Mouse (Mus musculus): ENCODE results near the gene Taf4. TPM values are rescaled to one million over a fixed set of nuclear protein-coding genes. Genes with fewer than 3 reads are reported as not detected.
A peak's percentile ranks its signal among the peaks of the same experiment; 100 is the strongest.

The Taf4 gene
- total RNA-seq, 2 experiments from 2014 or later: 18.7 to 19.0 TPM

DNA sequence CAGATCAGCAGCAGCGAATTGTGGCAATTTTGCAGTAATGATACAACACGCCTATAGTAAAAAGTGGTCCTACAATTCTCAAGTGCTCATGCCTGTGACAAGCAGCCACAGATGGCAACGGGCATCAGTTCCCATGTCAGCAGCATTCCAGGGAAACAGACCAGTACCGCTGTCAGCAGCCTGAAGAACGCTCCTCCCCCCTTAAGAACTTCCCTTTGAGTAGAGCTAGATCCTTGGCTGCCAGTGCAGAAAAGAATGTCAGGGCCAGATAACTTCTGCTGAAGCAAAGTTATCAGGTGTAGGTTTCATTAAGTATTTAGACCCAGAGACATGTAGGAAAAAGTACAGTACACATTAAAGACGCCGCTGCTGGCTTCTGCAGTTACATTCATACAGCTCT is 8.4 kb upstream of the Taf4 start:
- no peak for DNase-seq (ENCODE audit: low spot score in 2 of 2)

DNA sequence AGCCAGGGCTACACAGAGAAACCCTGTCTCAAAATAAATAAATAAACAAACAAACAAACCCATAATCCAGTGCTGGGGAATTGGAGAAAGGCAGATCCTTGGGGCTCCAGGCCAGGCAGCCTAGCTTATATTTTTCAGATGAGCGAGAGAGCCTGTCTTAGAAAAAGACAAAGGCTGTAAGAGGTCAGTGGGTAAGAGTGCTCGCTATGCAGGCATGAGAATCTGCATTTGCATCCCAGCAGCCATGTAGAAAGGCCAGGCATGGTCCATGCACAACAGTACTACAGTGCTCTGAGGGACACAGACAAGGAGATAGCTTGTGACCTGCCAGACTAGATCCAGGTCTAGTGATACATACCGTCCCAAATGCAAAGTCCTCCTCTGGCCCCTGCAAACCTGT is 6.3 kb upstream of the Taf4 start:
- DNase-seq (ENCODE audit: low spot score in 2 of 2): no peak

DNA sequence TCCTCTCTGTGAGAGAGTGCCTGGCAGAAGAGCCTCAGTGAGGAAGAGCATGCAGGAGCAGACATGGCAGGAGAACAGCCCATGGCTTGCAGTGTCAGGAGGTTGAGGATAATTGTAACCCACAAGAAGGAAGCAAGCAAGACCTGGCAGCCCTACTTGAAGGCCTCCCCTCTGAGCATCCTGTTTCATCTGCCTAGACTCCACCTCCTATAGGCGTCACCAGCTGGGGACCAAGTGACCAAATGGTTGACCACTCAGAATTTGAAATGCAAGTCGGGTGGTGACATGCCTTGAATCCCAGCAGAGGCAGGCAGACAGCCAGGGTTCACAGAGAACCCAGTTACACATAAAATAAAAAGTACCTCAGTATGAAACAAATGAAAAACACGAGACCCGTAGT is 4.2 kb upstream of the Taf4 start:
- DNase-seq (ENCODE audit: low spot score in 2 of 2): no peak

DNA sequence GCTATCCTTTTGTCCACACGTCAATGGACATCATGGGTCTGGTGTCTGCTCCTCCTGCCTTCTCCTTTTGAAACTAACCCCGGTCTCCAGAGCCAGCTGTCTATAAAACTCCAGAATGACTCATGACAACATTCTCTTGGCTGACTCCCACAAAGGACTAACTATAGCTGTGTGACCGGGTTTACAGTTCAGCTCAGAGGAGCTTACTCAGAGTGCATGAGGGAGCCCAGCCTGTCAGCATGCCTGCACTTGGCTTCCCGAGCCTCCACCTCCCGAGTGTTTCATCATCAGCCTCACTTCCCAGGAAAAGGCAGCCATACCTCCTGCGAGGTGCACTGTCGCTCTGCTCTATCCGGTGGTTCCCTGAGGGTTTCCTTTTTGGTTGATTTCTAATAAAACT is 3.4 kb upstream of the Taf4 start:
- DNase-seq (ENCODE audit: low spot score in 2 of 2): no peak

DNA sequence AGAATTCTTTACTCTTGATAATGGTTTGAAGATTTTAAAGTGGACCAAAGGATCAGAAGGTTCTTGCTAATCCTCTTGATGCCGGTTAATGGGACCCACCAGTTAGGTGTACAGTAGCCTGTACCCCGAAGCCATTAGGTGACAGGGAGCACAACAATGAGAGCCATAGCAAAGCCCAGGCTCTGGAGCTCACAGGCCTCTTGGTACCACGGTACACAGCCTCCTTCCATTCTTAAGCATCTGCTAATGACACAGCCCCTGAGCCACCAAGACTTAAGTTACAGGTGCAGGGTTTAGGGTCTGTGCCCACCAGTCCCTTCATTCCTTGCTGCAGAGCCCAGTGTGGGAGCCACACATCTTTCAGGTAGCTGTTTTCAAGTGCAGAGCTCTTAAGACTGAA is 1.8 kb upstream of the Taf4 start:
- no peak for DNase-seq (ENCODE audit: low spot score in 2 of 2)

DNA sequence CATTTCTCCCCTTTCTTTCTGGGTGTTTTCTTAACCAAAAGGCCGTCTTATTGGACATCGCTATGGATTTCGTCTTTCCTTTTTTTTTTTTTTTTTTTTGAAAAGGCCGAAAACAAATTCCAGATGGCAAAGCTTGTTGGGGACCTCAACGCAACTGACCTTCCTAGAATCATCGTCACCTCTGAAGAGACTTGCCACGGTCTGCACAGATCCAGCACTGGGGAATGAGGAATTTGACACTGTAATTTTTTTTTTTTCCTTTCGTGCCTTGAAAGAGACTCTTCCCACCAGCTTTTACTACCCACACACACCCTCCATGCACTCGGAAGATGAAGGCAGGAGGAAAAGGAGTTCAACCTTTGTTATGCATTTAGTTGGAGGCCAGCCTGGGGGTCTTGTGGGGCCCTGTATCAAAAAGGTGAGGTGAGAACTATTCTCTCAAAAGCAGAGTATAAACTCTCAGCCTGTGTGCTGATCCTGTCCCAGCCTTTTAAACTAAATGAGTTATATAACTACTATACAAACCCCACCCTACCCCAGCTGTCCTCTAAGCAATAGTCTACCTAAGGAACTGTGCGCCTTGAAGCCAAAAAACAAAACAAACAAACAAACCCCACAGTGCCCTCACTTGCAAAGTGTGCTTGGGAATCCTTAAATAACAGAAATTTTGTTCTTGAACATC is 1.0 kb upstream of the Taf4 start:
- DNase-seq (ENCODE audit: low spot score in 2 of 2): no peak

DNA sequence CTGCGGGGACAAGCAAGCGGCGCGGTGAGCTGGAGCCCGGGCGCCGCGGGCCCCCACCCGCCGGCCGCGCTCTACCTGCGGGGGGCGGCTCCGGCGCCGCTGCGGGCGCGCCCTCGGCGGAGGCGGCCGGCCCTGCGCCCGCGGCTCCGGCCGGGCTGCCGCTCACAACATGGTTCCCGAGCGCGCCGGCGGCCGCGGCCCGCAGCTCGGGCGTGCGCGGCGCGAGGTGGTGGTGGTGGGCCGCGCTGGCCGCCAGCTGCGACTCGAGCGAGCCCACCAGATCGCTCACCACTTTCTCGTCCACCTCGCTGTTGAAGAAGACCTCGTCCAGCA is 185 bp downstream of the Taf4 start:
- no peak for DNase-seq (ENCODE audit: low spot score in 2 of 2)

DNA sequence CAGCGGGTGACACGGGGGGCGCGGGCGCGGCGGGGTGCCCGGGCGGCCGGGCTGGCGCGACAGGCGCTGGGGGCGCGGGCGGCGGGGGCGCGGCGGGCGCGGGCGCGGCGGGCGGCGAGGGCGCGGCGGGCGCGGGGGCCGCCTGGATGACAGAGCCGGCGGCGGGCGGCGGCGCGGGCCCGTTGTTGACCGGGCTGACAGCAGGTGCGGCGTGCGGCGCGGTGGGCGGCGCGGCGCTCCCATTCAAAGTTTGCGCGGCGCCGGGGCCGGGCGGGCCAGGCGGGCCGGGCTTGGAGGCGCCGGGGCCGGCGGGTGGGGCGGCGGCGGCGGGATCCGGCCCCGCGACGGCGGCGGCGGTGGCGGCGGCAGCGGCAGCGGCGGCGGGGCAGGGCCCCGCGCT is 595 bp downstream of the Taf4 start:
- DNase-seq (ENCODE audit: low spot score in 2 of 2): peak in 1 of 2 experiments; percentile 46

DNA sequence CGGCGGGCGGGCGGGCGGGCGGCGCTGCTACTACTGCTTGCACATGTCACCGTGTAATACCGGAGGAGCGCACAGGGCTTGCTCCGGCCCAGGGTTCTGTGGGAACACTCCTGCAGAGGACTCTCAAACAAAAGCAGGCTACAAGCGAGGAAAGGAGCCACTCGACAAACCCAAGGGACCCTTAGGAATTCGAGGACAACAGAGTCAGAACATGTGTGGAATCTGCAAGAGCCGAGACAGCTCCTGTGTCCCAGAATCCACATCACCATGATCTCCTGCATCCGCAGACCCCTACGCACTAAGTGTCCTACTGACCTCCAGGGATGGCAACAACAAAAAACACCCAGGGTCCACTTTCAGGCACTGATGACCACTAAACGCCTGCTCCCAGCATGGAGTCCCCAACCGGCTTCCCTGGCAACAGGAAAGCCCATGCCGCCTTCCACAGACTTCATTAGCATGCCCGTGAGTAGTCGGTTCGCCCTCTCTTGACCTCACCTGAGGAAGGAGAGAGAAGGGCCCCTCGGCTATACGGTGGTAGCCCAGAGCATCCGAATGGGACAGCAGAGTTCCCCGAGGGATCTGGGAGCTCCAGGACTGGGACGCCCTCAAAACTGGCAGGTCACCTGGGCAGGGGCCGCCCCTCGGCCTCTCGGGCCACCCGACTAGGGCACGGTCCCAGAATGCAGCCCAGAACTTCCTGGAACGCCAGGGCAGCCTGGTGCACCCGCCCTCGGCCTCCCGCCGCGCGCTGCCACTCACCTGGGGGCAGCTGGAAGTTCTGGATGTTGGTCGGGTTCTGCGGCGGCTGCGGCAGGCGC is 1.6 kb downstream of the Taf4 start:
- peak in 1 of 2 experiments; percentile 53 for DNase-seq (ENCODE audit: low spot score in 2 of 2)

DNA sequence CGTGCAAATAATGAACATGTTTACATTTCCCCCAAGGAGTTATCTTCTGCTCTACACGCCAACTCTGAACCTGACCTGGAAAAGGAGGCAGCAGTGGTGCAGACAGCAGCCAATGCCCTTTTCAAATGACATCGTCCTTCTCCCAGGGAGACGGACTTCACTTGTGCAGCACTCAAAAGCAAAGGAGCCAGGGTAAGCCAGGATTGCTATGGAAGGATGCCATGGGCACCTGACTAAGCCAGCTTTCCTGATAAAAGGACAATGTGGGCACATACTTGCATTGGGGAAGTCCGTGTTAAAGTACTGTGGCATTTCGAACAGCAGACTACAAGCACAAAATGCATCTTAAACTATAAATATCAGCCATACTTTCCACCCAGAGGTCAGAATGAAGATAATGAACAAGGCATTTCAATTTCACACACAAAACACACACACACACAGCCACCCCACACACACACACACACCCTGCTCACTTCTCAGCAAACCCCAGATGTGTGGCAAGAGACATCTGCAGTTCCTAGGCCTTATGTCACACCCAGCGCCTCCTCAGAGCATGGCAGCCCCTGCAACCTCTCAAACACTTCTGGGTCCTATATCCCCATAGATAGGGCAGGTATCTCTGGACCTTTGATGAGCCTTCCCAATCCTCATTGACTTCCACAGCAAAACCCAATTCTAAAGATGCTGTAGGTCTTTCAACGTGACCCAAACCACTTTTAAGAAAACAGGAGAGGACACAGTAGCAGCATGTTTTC is 2.4 kb downstream of the Taf4 start:
- DNase-seq (ENCODE audit: low spot score in 2 of 2): no peak

DNA sequence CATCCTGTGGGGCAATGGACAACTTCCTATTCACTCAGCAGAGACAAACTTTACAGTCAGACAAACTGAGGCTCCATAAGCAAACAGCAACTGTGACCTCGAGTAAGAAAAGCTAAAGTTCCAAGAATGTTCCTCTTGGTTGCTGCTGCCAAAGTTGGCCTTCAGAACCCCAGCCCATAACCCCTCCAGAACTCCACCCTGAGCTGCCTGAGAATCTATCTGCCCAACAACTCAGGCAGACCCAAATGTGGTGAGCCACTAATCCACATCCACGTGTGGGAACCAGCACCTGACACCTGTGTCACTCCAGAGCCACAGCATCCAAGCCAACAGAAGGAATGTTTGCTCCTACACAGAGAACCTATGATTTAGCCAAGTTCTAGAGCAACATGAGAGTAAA is 4.0 kb downstream of the Taf4 start:
- peak in 1 of 2 experiments; percentile 2 for DNase-seq (ENCODE audit: low spot score in 2 of 2)

DNA sequence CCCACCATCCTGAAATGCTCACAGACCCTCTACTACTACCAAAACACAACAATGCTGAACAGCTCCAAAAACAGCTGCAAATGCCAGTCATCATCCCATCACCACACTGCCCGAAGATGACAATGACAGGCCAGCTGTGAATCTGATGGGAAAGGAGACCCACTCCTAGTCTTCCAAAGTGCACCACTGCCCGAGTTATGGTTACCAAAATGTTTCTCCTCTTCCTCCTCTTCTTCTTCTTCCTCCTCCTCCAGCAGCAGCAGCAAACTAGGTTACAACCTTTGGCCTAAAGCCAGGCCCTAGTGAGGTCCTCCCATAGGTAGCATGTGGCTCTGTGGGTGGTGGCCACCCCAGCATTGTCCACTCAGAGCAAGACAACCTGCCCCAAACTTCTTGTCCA is 4.6 kb downstream of the Taf4 start:
- peak; percentile 3 to 8 for DNase-seq (ENCODE audit: low spot score in 2 of 2)

DNA sequence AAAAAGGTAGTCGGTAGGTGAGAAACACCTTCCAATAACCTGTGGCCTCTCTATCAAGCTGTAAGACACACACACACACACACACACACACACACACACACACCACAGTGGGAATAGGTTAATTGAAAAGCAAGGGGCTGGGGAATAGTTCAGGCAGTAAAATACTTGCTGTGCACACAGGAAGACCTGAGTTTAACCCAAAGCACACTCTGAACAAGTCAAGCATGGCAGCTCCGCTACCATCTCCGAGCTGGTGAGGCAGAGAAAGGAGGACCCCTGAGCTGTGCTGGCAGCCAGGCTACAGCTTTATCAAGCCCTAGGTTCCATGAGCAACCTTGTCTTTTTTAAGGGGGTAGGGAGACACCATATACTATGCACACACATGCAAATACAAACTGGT is 7.3 kb downstream of the Taf4 start:
- no peak for DNase-seq (ENCODE audit: low spot score in 2 of 2)

DNA sequence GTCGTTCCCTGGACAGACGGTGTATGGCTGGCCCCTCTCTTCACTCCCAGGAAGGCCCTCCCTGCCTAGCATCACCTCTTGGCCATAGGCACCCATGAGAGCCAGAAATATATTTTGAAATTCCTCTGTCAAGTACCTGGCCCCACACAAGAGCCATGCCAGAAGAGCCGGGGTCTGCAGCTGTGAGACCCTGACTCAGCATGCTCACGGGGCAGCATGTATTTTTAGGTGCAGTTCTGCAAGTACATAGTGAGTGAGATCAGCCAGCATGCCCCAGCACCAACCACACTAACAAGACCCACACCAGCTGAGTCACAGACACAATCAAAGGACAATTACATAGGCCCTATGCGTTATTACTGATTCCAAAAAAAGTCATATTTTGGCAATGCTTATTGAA is 8.8 kb downstream of the Taf4 start:
- DNase-seq (ENCODE audit: low spot score in 2 of 2): no peak

DNA sequence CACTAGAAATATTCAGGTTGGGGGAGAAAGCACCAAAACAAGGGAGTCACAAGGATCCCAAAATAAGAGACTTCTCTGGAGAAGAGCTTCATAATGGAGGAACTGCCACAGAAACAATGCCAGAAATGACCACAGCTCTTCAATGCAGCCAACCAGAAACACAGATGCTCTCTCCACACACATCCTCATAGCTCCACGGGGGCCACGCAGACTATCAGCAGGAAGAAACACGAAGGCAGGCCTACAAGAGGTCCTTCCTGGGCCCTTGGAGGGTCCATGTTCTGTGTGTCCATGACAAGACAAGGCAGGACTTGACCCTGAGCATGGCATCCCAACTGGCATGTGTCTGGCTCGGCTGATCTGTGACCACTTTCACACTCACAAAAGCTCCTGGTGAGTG is 15.0 kb downstream of the Taf4 start:
- no peak for DNase-seq (ENCODE audit: low spot score in 2 of 2)

DNA sequence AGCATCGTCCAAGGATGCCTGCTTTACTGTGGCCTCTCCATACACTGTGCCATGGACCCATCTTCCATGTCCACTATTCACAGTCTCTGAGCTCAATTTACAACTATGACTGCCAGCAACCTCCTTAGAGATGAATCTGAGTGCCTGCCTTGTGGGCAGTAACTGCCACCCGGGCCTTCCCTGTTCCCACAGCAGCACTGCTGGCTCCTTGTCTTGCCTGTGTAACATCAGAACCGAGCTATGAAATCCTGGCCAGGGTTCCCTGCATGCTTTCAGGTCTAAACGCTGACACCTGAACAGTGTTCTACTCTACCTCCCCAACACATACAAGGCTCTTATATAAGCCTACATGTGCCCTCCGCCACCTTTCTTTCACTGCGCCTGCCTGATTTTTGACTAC is 16.1 kb downstream of the Taf4 start:
- no peak for DNase-seq (ENCODE audit: low spot score in 2 of 2)

DNA sequence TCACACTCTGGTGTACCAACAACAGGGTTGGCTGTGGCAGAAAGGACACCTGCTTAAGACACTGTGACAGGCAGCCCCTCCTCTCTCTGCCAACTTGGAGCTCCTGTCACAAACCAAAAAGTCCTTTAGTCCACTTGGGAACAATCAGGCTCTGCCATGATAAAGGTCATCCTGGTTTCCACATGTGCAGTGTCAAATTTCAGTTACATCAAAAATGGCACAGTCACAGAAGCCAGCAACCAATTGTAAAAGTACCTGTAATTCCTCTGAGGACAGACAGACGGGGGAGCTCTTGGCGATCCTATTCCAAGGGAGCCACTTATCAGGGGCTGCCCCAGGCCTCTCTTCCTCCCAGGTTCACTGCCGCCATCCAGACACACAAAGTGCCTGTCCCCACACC is 17.1 kb downstream of the Taf4 start:
- DNase-seq (ENCODE audit: low spot score in 2 of 2): no peak

DNA sequence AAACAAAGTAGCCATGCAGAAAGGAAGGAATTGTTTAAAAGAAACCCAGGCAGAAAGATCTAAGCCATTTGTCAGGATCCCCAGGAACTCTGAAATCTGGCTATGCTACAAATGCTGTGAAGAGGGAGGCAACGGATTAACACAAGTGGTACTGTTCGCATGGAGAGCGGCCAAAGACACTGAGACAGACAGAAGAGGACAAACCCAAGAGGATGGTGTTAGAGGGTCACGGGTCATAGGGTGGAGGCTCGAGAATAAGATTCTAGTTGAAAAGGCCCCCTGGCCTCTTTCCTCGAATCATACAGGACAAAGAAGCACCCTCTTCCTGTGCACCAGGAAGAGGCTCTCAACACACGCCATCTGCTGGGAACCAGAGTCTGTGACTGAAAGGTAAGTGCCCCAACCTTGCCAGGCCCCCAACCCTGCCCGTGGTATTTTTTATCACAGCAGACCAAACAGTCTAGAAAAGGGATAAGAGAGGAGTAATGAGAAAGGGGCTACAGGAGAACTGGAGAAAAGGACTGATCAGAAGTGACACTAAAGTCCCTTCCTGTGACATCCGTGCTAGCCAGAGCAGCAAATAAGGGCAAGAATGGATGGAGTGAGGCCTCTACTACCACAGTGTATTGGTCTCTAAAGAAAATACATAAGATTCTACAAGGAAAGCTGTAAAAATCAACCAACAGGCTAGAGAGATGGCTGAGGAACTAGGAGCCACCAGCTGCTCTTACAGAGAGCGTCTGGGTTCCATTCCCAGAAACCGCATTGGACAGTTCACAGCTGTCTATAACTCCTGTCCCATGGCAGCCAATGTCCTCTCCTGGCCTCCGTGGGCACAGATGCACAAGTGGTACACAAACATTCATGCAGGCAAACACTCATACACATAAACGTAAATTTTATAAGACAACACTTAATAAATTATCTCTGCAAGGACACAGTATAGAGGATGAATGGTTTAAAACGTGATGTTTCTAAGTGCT is 24.6 kb downstream of the Taf4 start:
- DNase-seq (ENCODE audit: low spot score in 2 of 2): no peak

DNA sequence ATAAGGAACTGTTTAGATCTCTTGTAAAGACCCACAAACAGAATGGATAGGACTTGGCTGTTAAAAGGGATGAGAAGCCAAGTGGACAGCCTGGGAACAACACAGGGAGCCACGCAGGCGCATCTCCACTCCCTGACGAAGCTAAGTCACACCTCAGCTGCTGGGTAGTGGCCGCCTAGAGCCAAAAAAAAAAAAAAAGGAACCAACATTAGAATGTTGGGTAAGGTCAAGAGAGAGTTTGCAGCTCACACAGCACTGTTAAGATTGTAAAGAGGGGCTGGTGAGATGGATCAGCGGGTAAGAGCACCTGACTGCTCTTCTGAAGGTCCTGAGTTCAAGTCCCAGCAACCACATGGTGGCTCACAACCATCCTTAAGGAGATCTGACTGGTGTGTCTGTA is 27.6 kb downstream of the Taf4 start:
- DNase-seq (ENCODE audit: low spot score in 2 of 2): no peak

DNA sequence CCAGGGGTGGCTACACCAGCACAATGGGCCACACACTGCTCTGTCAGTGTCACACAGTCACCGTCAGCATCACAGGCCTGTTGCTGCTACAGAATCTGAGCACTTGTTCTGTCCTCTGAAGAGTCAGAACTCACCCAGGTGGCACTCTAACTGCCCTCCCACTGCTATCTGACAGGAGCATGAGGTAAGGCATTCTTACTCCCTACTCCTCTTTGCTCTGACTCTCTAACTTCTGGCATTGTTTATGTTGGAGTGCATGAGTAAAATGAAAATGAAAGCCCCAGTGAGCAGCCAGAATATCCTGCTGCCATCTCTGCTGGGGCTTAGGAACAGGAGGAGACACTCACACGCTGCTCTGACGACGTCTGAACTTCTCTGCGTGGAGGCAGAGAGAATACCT is 28.8 kb downstream of the Taf4 start:
- DNase-seq (ENCODE audit: low spot score in 2 of 2): no peak

DNA sequence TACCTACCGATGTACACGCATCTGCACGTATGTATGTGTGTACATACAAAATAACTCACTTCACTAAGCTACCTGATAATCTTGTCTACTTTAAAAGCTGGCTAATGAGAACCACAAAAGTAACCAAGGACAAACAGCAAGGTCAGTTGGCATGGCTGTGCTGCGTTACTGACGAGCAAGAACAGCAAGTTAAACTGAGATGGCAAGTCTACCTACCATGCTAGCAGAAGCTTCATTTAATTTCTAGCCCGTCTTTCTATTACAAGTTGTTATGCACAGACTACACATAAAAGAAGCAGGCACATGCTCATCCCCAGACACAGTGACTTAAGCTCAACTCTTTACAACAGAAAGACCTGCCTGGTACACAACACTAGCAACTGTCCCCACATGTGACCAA is 29.9 kb downstream of the Taf4 start:
- no peak for DNase-seq (ENCODE audit: low spot score in 2 of 2)

Data from layer of hippocampus, postnatal 10 days (tissue).